Mouse (Mus musculus) heart, adult 8-10 months (tissue): ENCODE measurements around the gene Prox2. TPM values are rescaled to one million over a fixed set of nuclear protein-coding genes. Genes with fewer than 3 reads are reported as not detected.

Experiments
- DNase-seq: peaks from one replicate; pipeline ENCODE4 v3.0.0; 2022; ENCODE audit warnings: low spot score
- total RNA-seq, 4 experiments: library from RNA; stranded (reverse); gene quantifications; 2 replicates each; pipeline ENCODE4 v1.2.4; 2022

The Prox2 gene
- total RNA-seq, 4 experiments from 2014 or later = 1.1 to 3.0 (median 1.8) TPM

DNA sequence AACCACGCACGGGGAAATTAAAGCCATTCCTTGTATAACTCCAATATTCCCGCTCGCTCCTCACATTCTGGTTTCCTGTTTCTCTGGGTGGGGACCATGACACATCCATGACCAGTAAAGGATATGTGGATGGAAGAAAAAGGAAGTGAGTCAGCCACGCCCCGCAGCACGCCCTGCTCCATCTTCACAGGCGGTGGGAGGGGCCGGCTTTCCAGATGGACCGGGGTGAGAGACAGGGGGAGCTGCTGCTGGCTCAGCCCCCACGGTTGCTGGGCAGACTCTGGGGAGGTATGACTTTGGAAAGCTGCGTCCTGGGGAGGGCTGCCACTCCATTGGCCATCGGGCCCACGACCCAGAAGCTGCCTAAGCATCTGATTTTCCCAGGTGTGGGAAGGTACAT, 16.5 kb downstream of the Prox2 start:
- DNase-seq = peak; percentile 71

GRCm38 (mm10) chr12:85092214-85092613, 18.3 kb downstream of the Prox2 start:
- peak; percentile 69 for DNase-seq

GRCm38 (mm10) chr12:85091190-85091589, 19.4 kb downstream of the Prox2 start:
- DNase-seq = no peak

- DNase-seq = no peak
Measured at GRCm38 (mm10) chr12:85087845-85088244, 22.7 kb downstream of the Prox2 start.

DNA sequence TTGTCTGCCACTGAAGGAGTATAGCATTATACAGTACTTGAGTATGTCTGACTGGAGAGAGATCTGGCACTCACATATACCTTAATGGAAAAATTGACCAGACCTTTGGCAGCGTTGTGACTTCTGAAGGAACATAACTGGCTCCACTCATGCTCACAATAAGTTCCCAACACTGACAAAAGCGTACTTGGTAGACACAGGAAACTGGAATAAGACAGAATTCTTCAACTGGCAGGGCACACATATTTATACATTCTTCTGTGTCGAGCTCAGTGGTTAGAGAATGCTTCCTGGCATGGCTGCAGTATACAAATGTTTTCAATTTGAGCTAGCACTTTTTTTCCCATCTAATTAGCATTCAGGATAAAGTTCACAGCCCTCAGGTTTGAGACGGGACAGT, 25.6 kb downstream of the Prox2 start:
- DNase-seq = no peak

DNA sequence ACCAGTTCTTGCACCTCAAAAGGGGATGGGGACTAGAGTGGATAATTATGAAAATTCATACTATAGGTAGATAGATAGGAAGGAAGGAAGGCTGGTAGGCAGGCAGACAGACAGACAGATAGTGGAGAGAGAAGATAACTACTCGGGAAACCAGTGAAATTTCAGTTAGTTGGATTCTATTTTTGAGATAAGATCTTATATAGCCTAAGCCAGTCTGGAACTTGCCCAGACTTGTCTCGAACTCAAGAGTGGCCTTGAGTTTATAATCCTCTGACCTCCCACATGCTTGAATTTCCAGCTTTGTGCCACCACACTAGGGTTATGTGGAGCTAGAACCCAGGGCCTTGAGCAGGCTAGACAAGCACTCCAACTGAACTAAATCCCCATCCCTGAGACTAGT, 26.3 kb downstream of the Prox2 start:
- no peak for DNase-seq

- DNase-seq = no peak
Measured at GRCm38 (mm10) chr12:85077100-85077499, 33.5 kb downstream of the Prox2 start.

DNA sequence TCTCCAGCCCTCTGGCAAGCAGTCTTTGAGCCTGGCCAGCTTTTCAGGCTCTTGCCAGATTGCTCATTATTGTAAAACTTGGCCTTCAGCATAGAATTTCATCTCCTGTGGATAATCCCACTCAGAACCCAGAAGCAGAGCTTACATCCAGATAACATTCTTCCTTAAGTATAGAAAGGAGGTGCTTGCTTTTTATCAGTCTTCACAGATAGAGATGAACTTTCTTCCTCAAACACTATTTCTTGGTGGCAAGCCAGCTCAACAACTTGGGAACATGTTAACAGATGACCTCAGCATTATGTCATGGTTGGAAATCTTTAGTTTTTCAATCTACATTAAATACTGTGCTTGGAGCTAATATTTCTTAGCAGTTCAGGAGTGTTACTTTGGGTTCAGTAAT, 39.5 kb downstream of the Prox2 start:
- no peak for DNase-seq

DNA sequence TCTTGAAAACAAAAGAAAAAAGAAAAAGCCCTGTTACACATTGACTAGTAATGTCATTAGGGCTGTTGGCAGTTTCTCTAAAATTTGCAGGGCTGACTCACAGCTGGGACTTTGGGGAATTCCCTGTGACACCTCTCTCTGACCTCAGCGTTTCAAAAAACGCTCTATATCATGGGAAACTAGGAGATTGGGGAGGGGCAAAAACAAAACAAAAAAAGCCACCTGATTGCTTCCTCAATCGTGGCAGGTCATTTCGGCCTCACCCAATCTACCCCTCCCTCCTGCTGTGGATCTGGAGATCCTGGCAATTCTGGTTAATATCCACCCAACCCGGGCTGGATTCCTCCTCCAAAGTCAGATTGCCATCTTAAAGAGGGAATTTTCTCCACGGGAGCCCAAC, 59.3 kb downstream of the Prox2 start:
- no peak for DNase-seq

Other genes starting within 250 kb of the Prox2 start
- gene Ltbp2, start 234.2 kb downstream of the Prox2 start, total RNA-seq = 1 to 10 TPM in 3 of 4 experiments, under 1 TPM in 1; 0.88 to 1.1 (median 1.1) TPM
- 10 to 100 TPM; 36.3 to 41.1 (median 40.7) TPM for gene Fcf1, start 139.9 kb downstream of the Prox2 start, total RNA-seq
- gene Arel1, start 139.9 kb downstream of the Prox2 start, total RNA-seq = 10 to 100 TPM; 48.3 to 63.3 (median 50.8) TPM
- gene Ylpm1, start 114.4 kb downstream of the Prox2 start, total RNA-seq = 10 to 100 TPM; 26.6 to 30.4 (median 29.7) TPM
- gene Dlst, start 74 bp upstream of the Prox2 start, total RNA-seq = 100 to 1,000 TPM; 715 to 820 (median 788) TPM
- gene Rps6kl1, start 40.5 kb upstream of the Prox2 start, total RNA-seq = 1 to 10 TPM; 1.7 to 3.5 (median 2.8) TPM
- gene Pgf, start 67.0 kb upstream of the Prox2 start, total RNA-seq = 1 to 10 TPM; 3.7 to 5.1 (median 4.1) TPM
- gene Eif2b2, start 108.7 kb upstream of the Prox2 start, total RNA-seq = 10 to 100 TPM; 39.5 to 50.6 (median 45.2) TPM
- gene Mlh3, start 159.8 kb upstream of the Prox2 start, total RNA-seq = 10 to 100 TPM in 2 of 4 experiments, 1 to 10 TPM in 2; 9.4 to 11.3 (median 10.3) TPM
- 10 to 100 TPM; 20.6 to 27.9 (median 22.9) TPM for gene Acyp1, start 177.7 kb upstream of the Prox2 start, total RNA-seq
- 1 to 10 TPM; 2.6 to 3.2 (median 2.6) TPM for gene Zc2hc1c, start 177.8 kb upstream of the Prox2 start, total RNA-seq
- gene Nek9, start 228.6 kb upstream of the Prox2 start, total RNA-seq = 100 to 1,000 TPM; 119 to 127 (median 123) TPM